Mouse (Mus musculus): ENCODE data around the gene Syce3. TPM values are rescaled to one million over a fixed set of nuclear protein-coding genes. Genes with fewer than 3 reads are reported as not detected.

The Syce3 gene
- total RNA-seq, 1 experiment, result 4.5 TPM

DNA sequence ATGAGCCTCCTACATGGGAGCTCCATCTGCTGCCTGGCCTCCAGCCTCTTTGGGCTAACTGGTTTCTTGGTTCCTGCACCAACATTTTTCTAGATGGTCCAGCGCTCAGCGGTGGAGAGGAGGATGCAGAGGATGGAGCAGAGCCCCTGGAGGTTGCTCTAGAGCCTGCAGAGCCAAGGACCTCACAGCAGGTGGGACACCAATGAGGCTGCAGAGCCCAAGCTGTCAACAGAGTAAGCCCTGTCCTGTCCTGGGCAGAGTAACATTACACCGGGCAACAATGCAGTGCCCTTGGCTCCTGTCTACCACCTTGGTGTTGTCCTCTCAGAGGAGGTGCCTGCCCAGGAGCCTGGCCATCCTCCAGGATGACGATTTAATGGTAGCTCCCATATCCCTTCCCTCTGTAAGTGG is 45.2 kb downstream of the Syce3 start:
- H3K27ac ChIP-seq (ENCODE audit: insufficient read depth, low read depth, low read length, poor library complexity, severe bottlenecking), result no peak overlapping the region
- H3K9ac ChIP-seq (ENCODE audit: insufficient read depth, low read depth, low read length, poor library complexity, severe bottlenecking), result no peak overlapping the region
- H3K4me1 ChIP-seq (ENCODE audit: control insufficient read depth in 2 of 2, insufficient read depth in 2 of 2, low read length in 2 of 2, poor library complexity in 1 of 2), result no peaks in the 10 kb centered on the region; a peak in 1 of 4 replicates
- no peak overlapping the region for H3K4me3 ChIP-seq (ENCODE audit: insufficient read depth in 1 of 2, low read depth in 1 of 2, low read length in 2 of 2, poor library complexity in 1 of 2, severe bottlenecking in 1 of 2)
- TF ChIP-seq HCFC1 (IDR thresholded peaks at IDR 0.05; ENCODE audit: borderline replicate concordance, insufficient read depth, low read length), result no peak
- TF ChIP-seq CHD2 (IDR thresholded peaks at IDR 0.05; ENCODE audit: low read depth, low read length), result no peak
- TF ChIP-seq MAFK (IDR thresholded peaks at IDR 0.05; ENCODE audit: insufficient read depth, low read depth, low read length), result no peak
- no peak for TF ChIP-seq ZNF384 (IDR thresholded peaks at IDR 0.05; ENCODE audit: low read depth, low read length)
- no peak for TF ChIP-seq ZC3H11A (IDR thresholded peaks at IDR 0.05; ENCODE audit: borderline replicate concordance, low read depth, low read length)
- no peaks in the 10 kb centered on the region for H3K9me3 ChIP-seq (ENCODE audit: control insufficient read depth, insufficient read depth, low read depth, low read length)
- in situ Hi-C loops (cut with MboI; ENCODE audit: low sequenced_read_pairs in 2 of 2, unreplicated experiment in 2 of 2), result no loop called here
- DNase-seq (ENCODE audit: low read depth, low spot score), result no peak
- peaks cover 85% of the 10 kb centered on the region for H3K36me3 ChIP-seq (ENCODE audit: control insufficient read depth, insufficient read depth, low read length, poor library complexity, severe bottlenecking)

GRCm38 (mm10) chr15:89363051-89363450 is 47.3 kb downstream of the Syce3 start:
- H3K27ac ChIP-seq (ENCODE audit: insufficient read depth, low read depth, low read length, poor library complexity, severe bottlenecking), result no peak overlapping the region
- TF ChIP-seq CHD2 (IDR thresholded peaks at IDR 0.05; ENCODE audit: low read depth, low read length) (no peak), HCFC1 (IDR thresholded peaks at IDR 0.05; ENCODE audit: borderline replicate concordance, insufficient read depth, low read length) (no peak), ZC3H11A (IDR thresholded peaks at IDR 0.05; ENCODE audit: borderline replicate concordance, low read depth, low read length) (no peak), ZNF384 (IDR thresholded peaks at IDR 0.05; ENCODE audit: low read depth, low read length) (no peak), MAFK (IDR thresholded peaks at IDR 0.05; ENCODE audit: insufficient read depth, low read depth, low read length) (no peak)
- H3K36me3 ChIP-seq (ENCODE audit: control insufficient read depth, insufficient read depth, low read length, poor library complexity, severe bottlenecking), result peaks cover 75% of the 10 kb centered on the region
- no peak overlapping the region for H3K9ac ChIP-seq (ENCODE audit: insufficient read depth, low read depth, low read length, poor library complexity, severe bottlenecking)
- in situ Hi-C loops (cut with MboI; ENCODE audit: low sequenced_read_pairs in 2 of 2, unreplicated experiment in 2 of 2), result no loop called here
- no peak for DNase-seq (ENCODE audit: low read depth, low spot score)
- H3K9me3 ChIP-seq (ENCODE audit: control insufficient read depth, insufficient read depth, low read depth, low read length), result no peaks in the 10 kb centered on the region
- H3K4me3 ChIP-seq (ENCODE audit: insufficient read depth in 1 of 2, low read depth in 1 of 2, low read length in 2 of 2, poor library complexity in 1 of 2, severe bottlenecking in 1 of 2), result no peak overlapping the region
- peaks cover 0 to 2% of the 10 kb centered on the region in 2 experiments; a peak in 1 of 4 replicates for H3K4me1 ChIP-seq (ENCODE audit: control insufficient read depth in 2 of 2, insufficient read depth in 2 of 2, low read length in 2 of 2, poor library complexity in 1 of 2)

GRCm38 (mm10) chr15:89358784-89359183 is 51.5 kb downstream of the Syce3 start:
- H3K36me3 ChIP-seq (ENCODE audit: control insufficient read depth, insufficient read depth, low read length, poor library complexity, severe bottlenecking), result peaks cover 47% of the 10 kb centered on the region
- H3K9ac ChIP-seq (ENCODE audit: insufficient read depth, low read depth, low read length, poor library complexity, severe bottlenecking), result no peak overlapping the region
- no peaks in the 10 kb centered on the region for H3K9me3 ChIP-seq (ENCODE audit: control insufficient read depth, insufficient read depth, low read depth, low read length)
- peaks cover 0 to 12% of the 10 kb centered on the region in 2 experiments; a peak in 2 of 4 replicates for H3K4me1 ChIP-seq (ENCODE audit: control insufficient read depth in 2 of 2, insufficient read depth in 2 of 2, low read length in 2 of 2, poor library complexity in 1 of 2)
- TF ChIP-seq HCFC1 (IDR thresholded peaks at IDR 0.05; ENCODE audit: borderline replicate concordance, insufficient read depth, low read length) (no peak), CHD2 (IDR thresholded peaks at IDR 0.05; ENCODE audit: low read depth, low read length) (no peak), ZNF384 (IDR thresholded peaks at IDR 0.05; ENCODE audit: low read depth, low read length) (no peak), ZC3H11A (IDR thresholded peaks at IDR 0.05; ENCODE audit: borderline replicate concordance, low read depth, low read length) (no peak), MAFK (IDR thresholded peaks at IDR 0.05; ENCODE audit: insufficient read depth, low read depth, low read length) (no peak)
- no peak for DNase-seq (ENCODE audit: low read depth, low spot score)
- in situ Hi-C loops (cut with MboI; ENCODE audit: low sequenced_read_pairs in 2 of 2, unreplicated experiment in 2 of 2), result no loop called here
- H3K27ac ChIP-seq (ENCODE audit: insufficient read depth, low read depth, low read length, poor library complexity, severe bottlenecking), result no peak overlapping the region
- H3K4me3 ChIP-seq (ENCODE audit: insufficient read depth in 1 of 2, low read depth in 1 of 2, low read length in 2 of 2, poor library complexity in 1 of 2, severe bottlenecking in 1 of 2), result no peak overlapping the region

- Histone ChIP-seq H3K4me3 (ENCODE audit: insufficient read depth in 1 of 2, low read depth in 1 of 2, low read length in 2 of 2, poor library complexity in 1 of 2, severe bottlenecking in 1 of 2) (peak overlapping the region; percentile 90 to 98), H3K36me3 (ENCODE audit: control insufficient read depth, insufficient read depth, low read length, poor library complexity, severe bottlenecking) (peaks cover 48% of the 10 kb centered on the region), H3K9ac (ENCODE audit: insufficient read depth, low read depth, low read length, poor library complexity, severe bottlenecking) (peak overlapping the region; percentile 98; the same call in 1 of the 2 replicates), H3K27ac (ENCODE audit: insufficient read depth, low read depth, low read length, poor library complexity, severe bottlenecking) (peak overlapping the region; percentile 91; the same call in 1 of the 2 replicates), H3K4me1 (ENCODE audit: control insufficient read depth in 2 of 2, insufficient read depth in 2 of 2, low read length in 2 of 2, poor library complexity in 1 of 2) (peaks cover 0 to 27% of the 10 kb centered on the region in 2 experiments; a peak in 2 of 4 replicates), H3K9me3 (ENCODE audit: control insufficient read depth, insufficient read depth, low read depth, low read length) (no peaks in the 10 kb centered on the region)
- peak; percentile 95 for TF ChIP-seq ZNF384 (IDR thresholded peaks at IDR 0.05; ENCODE audit: low read depth, low read length)
- peak; percentile 71; the same call in 1 of the 2 replicates for TF ChIP-seq CHD2 (IDR thresholded peaks at IDR 0.05; ENCODE audit: low read depth, low read length)
- TF ChIP-seq ZC3H11A (IDR thresholded peaks at IDR 0.05; ENCODE audit: borderline replicate concordance, low read depth, low read length), result no peak
- TF ChIP-seq HCFC1 (IDR thresholded peaks at IDR 0.05; ENCODE audit: borderline replicate concordance, insufficient read depth, low read length), result peak; percentile 69; the same call in 1 of the 2 replicates
- TF ChIP-seq MAFK (IDR thresholded peaks at IDR 0.05; ENCODE audit: insufficient read depth, low read depth, low read length), result no peak
- DNase-seq (ENCODE audit: low read depth, low spot score), result peak; percentile 97
- in situ Hi-C loops (cut with MboI; ENCODE audit: low sequenced_read_pairs in 2 of 2, unreplicated experiment in 2 of 2), result no loop called here
Observed at GRCm38 (mm10) chr15:89356372-89356771, 53.9 kb downstream of the Syce3 start.

Data from ES-E14 (cell line).